Mouse (Mus musculus): ENCODE results near the gene Rufy2.

The Rufy2 gene

GRCm38 (mm10) chr10:62980039-62980954 is at the start of gene Rufy2:
Gene Rufy2, plus strand, starts transcription at chr10:62980223.
- DNase-seq, result peak; percentile 92

- DNase-seq, result no peak
Observed at GRCm38 (mm10) chr10:62932381-62932780, 47.6 kb upstream of the Rufy2 start.

GRCm38 (mm10) chr10:62944975-62945580 is 34.9 kb upstream of the Rufy2 start:
- DNase-seq, result no peak

GRCm38 (mm10) chr10:62946738-62947471 is 33.1 kb upstream of the Rufy2 start, which contains the start of gene Dna2:
Gene Dna2, plus strand, starts transcription at chr10:62947026.
- DNase-seq, result peak; percentile 94

- DNase-seq, result no peak
Observed at GRCm38 (mm10) chr10:62948551-62948950, 31.5 kb upstream of the Rufy2 start.

GRCm38 (mm10) chr10:62963956-62964355 is 16.1 kb upstream of the Rufy2 start:
- DNase-seq, result no peak

- DNase-seq, result no peak
Observed at GRCm38 (mm10) chr10:62965796-62966195, 14.2 kb upstream of the Rufy2 start.

GRCm38 (mm10) chr10:62966291-62966690 is 13.7 kb upstream of the Rufy2 start:
- no peak for DNase-seq

- DNase-seq, result peak; percentile 59
Observed at GRCm38 (mm10) chr10:62971821-62972220, 8.2 kb upstream of the Rufy2 start.

- no peak for DNase-seq
Observed at GRCm38 (mm10) chr10:62979667-62980038, 370 bp upstream of the Rufy2 start.

- no peak for DNase-seq
Observed at GRCm38 (mm10) chr10:62984072-62984471, 4.0 kb downstream of the Rufy2 start.

- no peak for DNase-seq
Observed at GRCm38 (mm10) chr10:62984495-62984894, 4.5 kb downstream of the Rufy2 start.

- peak; percentile 62 for DNase-seq
Observed at GRCm38 (mm10) chr10:62987341-62987740, 7.3 kb downstream of the Rufy2 start.

- DNase-seq, result no peak
Observed at GRCm38 (mm10) chr10:62990636-62991035, 10.6 kb downstream of the Rufy2 start.

- DNase-seq, result no peak
Observed at GRCm38 (mm10) chr10:62993991-62994390, 14.0 kb downstream of the Rufy2 start.

- DNase-seq, result no peak
Observed at GRCm38 (mm10) chr10:63000584-63000983, 20.6 kb downstream of the Rufy2 start.

- DNase-seq, result no peak
Observed at GRCm38 (mm10) chr10:63003252-63003651, 23.2 kb downstream of the Rufy2 start.

GRCm38 (mm10) chr10:63004556-63004955 is 24.5 kb downstream of the Rufy2 start:
- DNase-seq, result no peak

- no peak for DNase-seq
Observed at GRCm38 (mm10) chr10:63008193-63008592, 28.2 kb downstream of the Rufy2 start.

- DNase-seq, result no peak
Observed at GRCm38 (mm10) chr10:63010268-63010667, 30.2 kb downstream of the Rufy2 start.

- no peak for DNase-seq
Observed at GRCm38 (mm10) chr10:63011556-63011955, 31.5 kb downstream of the Rufy2 start.

GRCm38 (mm10) chr10:63013476-63013875 is 33.5 kb downstream of the Rufy2 start:
- no peak for DNase-seq

- no peak for DNase-seq
Observed at GRCm38 (mm10) chr10:63014168-63014567, 34.1 kb downstream of the Rufy2 start.

Measured in retina, postnatal 1 day (tissue).